Mouse (Mus musculus) testis, adult 2 months (tissue): ENCODE measurements around the gene Mad1l1. TPM values are rescaled to one million over a fixed set of nuclear protein-coding genes. Genes with fewer than 3 reads are reported as not detected.
A peak's percentile ranks its signal among the peaks of the same experiment; 100 is the strongest.

ENCODE experiments used
- H3K27ac ChIP-seq: fragments of 200-500 bp; 2 replicates; pipeline ENCODE4 v1.5.1; 2012; ENCODE audit warnings: low read depth, low read length; ENCODE audit not compliant: control insufficient read depth, insufficient read depth
- H3K27me3 ChIP-seq: fragments of 200-500 bp; 2 replicates; pipeline ENCODE4 v1.6.1; 2012; ENCODE audit warnings: mild to moderate bottlenecking, low read length, moderate library complexity; ENCODE audit not compliant: control insufficient read depth, insufficient read depth
- H3K36me3 ChIP-seq: fragments of 200-500 bp; 2 replicates; pipeline ENCODE4 v1.6.1; 2012; ENCODE audit warnings: mild to moderate bottlenecking, low read length; ENCODE audit not compliant: control insufficient read depth, insufficient read depth
- H3K4me1 ChIP-seq: fragments of 200-500 bp; 2 replicates; pipeline ENCODE4 v1.6.1; 2012; ENCODE audit warnings: low read length; ENCODE audit not compliant: control insufficient read depth, insufficient read depth
- H3K4me3 ChIP-seq: fragments of 200-500 bp; 2 replicates; pipeline ENCODE4 v1.5.1; 2012; ENCODE audit warnings: low read depth, mild to moderate bottlenecking, low read length, moderate library complexity, mixed read lengths; ENCODE audit not compliant: control insufficient read depth
- CTCF ChIP-seq: fragments of 200-500 bp; IDR thresholded peaks from 2 replicates; pipeline ENCODE4 v1.5.1; 2012; ENCODE audit warnings: low read depth, mild to moderate bottlenecking, inconsistent platforms, low read length, moderate library complexity; ENCODE audit not compliant: control insufficient read depth, insufficient read depth, insufficient replicate concordance
- POLR2A ChIP-seq: fragments of 200-500 bp; IDR thresholded peaks from 2 replicates; pipeline ENCODE4 v1.6.1; 2012; ENCODE audit warnings: low read depth, mild to moderate bottlenecking, inconsistent platforms, low read length, moderate library complexity; ENCODE audit not compliant: control insufficient read depth
- polyA plus RNA-seq: library from polyadenylated mRNA; depleted of rRNA; stranded (reverse); fragments of >200 nt; gene quantifications from 2 replicates; pipeline ENCODE4 v1.2.3, GENCODE M21; 2012

Gene Mad1l1
- polyA plus RNA-seq, 1 experiment = 16.7 TPM

- TF ChIP-seq POLR2A = no peak
- TF ChIP-seq CTCF = peak; percentile 64; the same call in 1 of the 2 replicates
- no peaks in the 10 kb centered on the region for H3K27me3 ChIP-seq
- H3K27ac ChIP-seq = no peak overlapping the region
- no peak overlapping the region for H3K4me3 ChIP-seq
- H3K36me3 ChIP-seq = no peaks in the 10 kb centered on the region
- H3K4me1 ChIP-seq = no peaks in the 10 kb centered on the region
Observed at GRCm38 (mm10) chr5:140140214-140140613, 181.1 kb downstream of the Mad1l1 start.

GRCm38 (mm10) chr5:140135734-140136625, 185.4 kb downstream of the Mad1l1 start:
- no peak overlapping the region for H3K4me3 ChIP-seq
- H3K27me3 ChIP-seq = no peaks in the 10 kb centered on the region
- TF ChIP-seq CTCF (no peak), POLR2A (no peak)
- no peak overlapping the region for H3K27ac ChIP-seq
- no peaks in the 10 kb centered on the region; the same call in 1 of the 2 replicates for H3K4me1 ChIP-seq
- no peaks in the 10 kb centered on the region for H3K36me3 ChIP-seq

- TF ChIP-seq POLR2A (no peak), CTCF (no peak)
- H3K4me3 ChIP-seq = no peak overlapping the region
- H3K27ac ChIP-seq = no peak overlapping the region
- no peaks in the 10 kb centered on the region for H3K36me3 ChIP-seq
- no peaks in the 10 kb centered on the region; the same call in 1 of the 2 replicates for H3K4me1 ChIP-seq
- no peaks in the 10 kb centered on the region for H3K27me3 ChIP-seq
Observed at GRCm38 (mm10) chr5:140134021-140134420, 187.3 kb downstream of the Mad1l1 start.

- Histone ChIP-seq H3K4me1 (no peaks in the 10 kb centered on the region; the same call in 1 of the 2 replicates), H3K27me3 (no peaks in the 10 kb centered on the region), H3K36me3 (no peaks in the 10 kb centered on the region), H3K4me3 (no peak overlapping the region), H3K27ac (no peak overlapping the region)
- TF ChIP-seq POLR2A (no peak), CTCF (no peak)
Observed at GRCm38 (mm10) chr5:140128414-140128981, 192.9 kb downstream of the Mad1l1 start.

GRCm38 (mm10) chr5:140127981-140128380, 193.4 kb downstream of the Mad1l1 start:
- Histone ChIP-seq H3K4me1 (no peaks in the 10 kb centered on the region; the same call in 1 of the 2 replicates), H3K27me3 (no peaks in the 10 kb centered on the region), H3K27ac (no peak overlapping the region), H3K36me3 (no peaks in the 10 kb centered on the region), H3K4me3 (no peak overlapping the region)
- no peak for TF ChIP-seq CTCF
- TF ChIP-seq POLR2A = no peak

GRCm38 (mm10) chr5:140124626-140125025, 196.7 kb downstream of the Mad1l1 start:
- Histone ChIP-seq H3K27me3 (no peaks in the 10 kb centered on the region), H3K4me1 (no peaks in the 10 kb centered on the region), H3K36me3 (no peaks in the 10 kb centered on the region), H3K4me3 (no peak overlapping the region), H3K27ac (no peak overlapping the region)
- TF ChIP-seq POLR2A = no peak
- TF ChIP-seq CTCF = no peak

- H3K36me3 ChIP-seq = no peaks in the 10 kb centered on the region
- H3K27ac ChIP-seq = no peak overlapping the region
- no peak overlapping the region for H3K4me3 ChIP-seq
- H3K4me1 ChIP-seq = no peaks in the 10 kb centered on the region
- TF ChIP-seq POLR2A (no peak), CTCF (no peak)
- H3K27me3 ChIP-seq = no peaks in the 10 kb centered on the region
Observed at GRCm38 (mm10) chr5:140123640-140124366, 197.5 kb downstream of the Mad1l1 start.
